Mouse (Mus musculus) olfactory bulb, adult 2 months (tissue): ENCODE results near the gene Sema4a.

Experiments
- CTCF ChIP-seq: fragments of 200-500 bp; IDR thresholded peaks from 2 replicates; pipeline ENCODE4 v1.5.1; 2012; ENCODE audit warnings: low read depth, mild to moderate bottlenecking, low read length, moderate library complexity; ENCODE audit not compliant: insufficient read depth
- POLR2A ChIP-seq: fragments of 200-500 bp; IDR thresholded peaks from 2 replicates; pipeline ENCODE4 v1.6.1; 2012; ENCODE audit warnings: mild to moderate bottlenecking, low read depth, low read length, moderate library complexity; ENCODE audit not compliant: insufficient read depth

DNA sequence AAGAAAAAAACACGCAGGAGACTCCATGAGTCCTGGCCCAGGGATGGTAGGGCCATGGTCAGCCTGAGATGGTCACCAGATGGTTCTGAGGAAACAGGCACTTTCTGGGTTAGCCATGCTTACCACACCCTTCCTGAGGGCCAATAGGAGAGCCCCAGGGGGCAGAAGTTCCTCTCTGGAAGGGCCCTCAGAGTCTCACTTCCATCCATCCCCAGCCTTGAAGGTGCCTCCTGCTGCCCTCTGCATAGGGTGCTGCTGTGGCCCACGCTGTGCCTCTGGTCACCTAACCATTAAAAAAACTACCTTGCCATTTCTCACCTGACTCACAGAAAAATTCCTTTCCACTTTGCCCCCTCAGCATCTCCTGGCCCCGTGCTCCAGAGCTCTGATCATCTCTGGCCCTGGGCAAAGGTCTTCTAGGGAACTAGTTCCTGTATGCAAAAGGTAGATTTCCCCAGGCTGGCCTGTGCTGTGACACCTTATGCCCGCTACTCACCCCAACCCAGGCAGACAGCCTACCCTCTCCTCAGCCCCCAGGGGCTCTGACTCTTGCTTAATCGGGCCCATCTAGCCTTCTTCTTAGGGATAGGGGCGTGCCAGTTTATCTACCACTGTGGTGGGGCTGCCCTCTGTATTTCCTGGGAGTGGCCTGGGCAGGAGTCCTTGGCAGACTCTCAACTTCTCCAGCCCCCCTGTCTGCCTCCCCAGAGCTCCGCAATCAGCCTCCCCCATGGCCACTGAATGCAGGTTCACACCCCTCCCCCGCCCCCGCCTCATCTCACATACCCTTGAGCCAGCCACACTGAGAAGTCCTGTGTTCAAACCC is 6.0 kb downstream of the Sema4a start:
- TF ChIP-seq POLR2A (no peak), CTCF (no peak)
